27 mouse cellular contexts compared by ENCODE assay signal in genomic region chr10:37478108-37478507, GRCm38 (mm10).
DNase-seq lines count a peak whose midpoint lies in the region; ATAC-seq and TF ChIP-seq lines count a peak whose summit lies in the region.
"Had no signal": no experiment of that assay in that cellular context is flagged by ENCODE, and none has a peak within 500 bp of the region (broad histone marks: within the 10 kb centered on the region; RNA-seq: fewer than 3 reads in every experiment).

No protein-coding gene starts in this region.

- no peaks in the 10 kb centered on the region for H3K36me3 ChIP-seq in hindbrain, embryonic 12.5 days
- no peaks in the 10 kb centered on the region for H3K36me3 ChIP-seq in kidney, embryonic 16.5 days (ENCODE audit: insufficient read depth, low read length)
- H3K36me3 ChIP-seq: heart, embryonic 13.5 days; hindbrain, embryonic 15.5 days; lung, embryonic 15.5 days; midbrain, embryonic 12.5 days; neural tube, embryonic 15.5 days had no signal

- no peak for TF ChIP-seq CTCF in lung, adult 2 months (IDR thresholded peaks at IDR 0.05; ENCODE audit: insufficient read depth, low read length)

- peak; percentile 49 for DNase-seq in adrenal gland, adult 2 months
- DNase-seq in adrenal gland, postnatal 4 days (ENCODE audit: low spot score in 2 of 2): no peak
- DNase-seq in lung, adult 18-20 months: peak; percentile 13 to 14
- DNase-seq in lung, adult 2 months: no peak
- DNase-seq in adrenal gland, postnatal 36 days: peak; percentile 5 to 22
- peak; percentile 29 for DNase-seq in lung, postnatal 25 days (ENCODE audit: low spot score)
- DNase-seq: cerebellum, adult 8-10 months; cerebellum, postnatal 25 days; gastrocnemius, postnatal 25 days; heart, adult 2 months; kidney, adult 18-20 months; layer of hippocampus, postnatal 36 days; left cerebral cortex, postnatal 4 days; retina, postnatal 1 day; right cerebral cortex, postnatal 14 days had no signal

- H3K4me2 ChIP-seq in hindbrain, embryonic 12.5 days (replicated peaks): no peak overlapping the region
- no peak overlapping the region for H3K4me2 ChIP-seq in kidney, embryonic 16.5 days (replicated peaks; ENCODE audit: low read depth, low read length)
- H3K4me2 ChIP-seq: forebrain, embryonic 13.5 days; heart, embryonic 13.5 days; hindbrain, embryonic 15.5 days; lung, embryonic 15.5 days; midbrain, embryonic 12.5 days; neural tube, embryonic 15.5 days had no signal

- ATAC-seq in hindbrain, embryonic 12.5 days (ENCODE audit: low FRiP score): no peak
- ATAC-seq in kidney, embryonic 16.5 days (ENCODE audit: low FRiP score, low TSS enrichment): no peak
- ATAC-seq: forebrain, embryonic 13.5 days; inflammation-experienced regulatory T-cells, adult 6 months had no signal

- 83% methylated on average over 2 of the region's 2 CpGs for WGBS in lung, adult 2 months
- 87% methylated on average over 2 of the region's 2 CpGs for WGBS in hindbrain, embryonic 12.5 days
- 96% methylated on average over 2 of the region's 2 CpGs for WGBS in kidney, embryonic 16.5 days

- H3K27ac ChIP-seq in hindbrain, embryonic 12.5 days: no peak overlapping the region
- H3K27ac ChIP-seq in kidney, embryonic 16.5 days (ENCODE audit: low read length): no peak overlapping the region
- H3K27ac ChIP-seq: forebrain, embryonic 13.5 days; heart, adult 2 months; heart, embryonic 13.5 days; hindbrain, embryonic 15.5 days; kidney, postnatal 0 days; liver, embryonic 14.5 days; lung, embryonic 15.5 days; midbrain, embryonic 12.5 days; neural tube, embryonic 15.5 days had no signal

- no peak overlapping the region for H3K4me3 ChIP-seq in lung, adult 2 months (replicated peaks; ENCODE audit: extremely low read depth, low read depth, low read length)
- no peak overlapping the region for H3K4me3 ChIP-seq in hindbrain, embryonic 12.5 days
- no peak overlapping the region for H3K4me3 ChIP-seq in kidney, embryonic 16.5 days (ENCODE audit: low read length)
- H3K4me3 ChIP-seq: forebrain, embryonic 13.5 days; heart, adult 2 months; heart, embryonic 13.5 days; hindbrain, embryonic 15.5 days; lung, embryonic 15.5 days; midbrain, embryonic 12.5 days; neural tube, embryonic 15.5 days had no signal

- H3K9me3 ChIP-seq in hindbrain, embryonic 12.5 days (replicated peaks): no peaks in the 10 kb centered on the region
- H3K9me3 ChIP-seq in kidney, embryonic 16.5 days (ENCODE audit: low read length): no peaks in the 10 kb centered on the region
- H3K9me3 ChIP-seq: forebrain, embryonic 13.5 days; heart, embryonic 13.5 days; hindbrain, embryonic 15.5 days; lung, embryonic 15.5 days; midbrain, embryonic 12.5 days; neural tube, embryonic 15.5 days had no signal

- H3K27me3 ChIP-seq in hindbrain, embryonic 12.5 days: no peaks in the 10 kb centered on the region
- H3K27me3 ChIP-seq in kidney, embryonic 16.5 days (ENCODE audit: insufficient read depth, low read length): no peaks in the 10 kb centered on the region
- H3K27me3 ChIP-seq: CH12.LX; forebrain, embryonic 13.5 days; heart, embryonic 13.5 days; hindbrain, embryonic 15.5 days; lung, embryonic 15.5 days; midbrain, embryonic 12.5 days; neural tube, embryonic 15.5 days had no signal

- H3K9ac ChIP-seq in hindbrain, embryonic 12.5 days: no peak overlapping the region
- no peak overlapping the region for H3K9ac ChIP-seq in kidney, embryonic 16.5 days (replicated peaks; ENCODE audit: low read length)
- H3K9ac ChIP-seq: forebrain, embryonic 13.5 days; heart, embryonic 13.5 days; hindbrain, embryonic 15.5 days; liver, embryonic 14.5 days; lung, embryonic 15.5 days; midbrain, embryonic 12.5 days; neural tube, embryonic 15.5 days had no signal

- H3K4me1 ChIP-seq in lung, adult 2 months (ENCODE audit: control insufficient read depth, insufficient read depth, low read length): peaks cover 3% of the 10 kb centered on the region; the same call in 1 of the 2 replicates
- no peaks in the 10 kb centered on the region for H3K4me1 ChIP-seq in hindbrain, embryonic 12.5 days
- no peaks in the 10 kb centered on the region for H3K4me1 ChIP-seq in kidney, embryonic 16.5 days (ENCODE audit: insufficient read depth, low read length)
- H3K4me1 ChIP-seq: forebrain, embryonic 13.5 days; hindbrain, embryonic 15.5 days; lung, embryonic 15.5 days; midbrain, embryonic 12.5 days; neural tube, embryonic 15.5 days had no signal

- no peak for TF ChIP-seq POLR2A in lung, adult 2 months (IDR thresholded peaks at IDR 0.05; ENCODE audit: borderline replicate concordance, extremely low read depth, low read depth, low read length)

Comparison
In these comparisons a context has a peak if more than half of its experiments do, and no peak if none do; other contexts are left out.
1. DNase-seq: peak in adrenal gland, adult 2 months (single experiment), lung, adult 18-20 months (2 of 2), adrenal gland, postnatal 36 days (2 of 2) and lung, postnatal 25 days (single experiment); none in adrenal gland, postnatal 4 days (0 of 2) and lung, adult 2 months (single experiment).